Mouse (Mus musculus): ENCODE results near the gene Asgr1.

DNA sequence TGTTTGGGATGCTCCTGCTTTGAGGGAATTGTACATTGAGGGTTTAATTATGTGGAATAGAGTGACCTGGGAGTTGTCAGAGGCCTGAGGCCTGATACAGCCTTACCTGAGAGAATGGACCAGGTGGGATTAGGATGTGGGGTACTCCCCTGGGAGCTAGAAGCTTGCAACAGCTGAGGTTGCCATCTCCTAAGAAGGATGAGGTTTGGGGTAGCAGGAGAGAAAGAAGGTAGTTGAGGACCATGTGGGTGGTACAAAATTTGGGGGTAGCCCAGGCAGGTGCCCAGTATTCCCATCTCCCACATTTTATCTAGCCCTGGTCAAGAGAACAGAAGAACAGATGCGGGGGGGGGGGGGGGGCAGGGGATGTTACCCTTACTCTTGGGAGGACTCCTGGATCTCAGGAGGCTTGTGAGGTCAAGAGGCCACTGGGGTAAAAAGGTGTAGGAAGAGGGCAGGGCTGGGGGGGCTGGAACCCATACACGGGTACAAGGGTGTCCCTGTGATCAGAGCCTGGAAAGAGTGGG, 34.3 kb upstream of the Asgr1 start:
- TF ChIP-seq CTCF (IDR thresholded peaks at IDR 0.05) (no peak), EP300 (IDR thresholded peaks at IDR 0.05; ENCODE audit: insufficient read depth, low read depth, low read length) (no peak), POLR2A (IDR thresholded peaks at IDR 0.05; ENCODE audit: insufficient read depth, low read depth, low read length) (no peak)

All from heart, adult 2 months (tissue).